Mouse (Mus musculus) limb, embryonic 14.5 days (tissue): ENCODE results near the gene Fam171a2. TPM values are rescaled to one million over a fixed set of nuclear protein-coding genes. Genes with fewer than 3 reads are reported as not detected.
"Not testable (repeated sequence)": the region's sequence is repeated elsewhere in the genome, so short reads cannot be mapped to it uniquely, and the experiment has no call there.

Experiments
- ATAC-seq: fragments of 200-750 bp; cut with Nextera tagmentation; 2 replicates; pipeline ENCODE4 v1.8.0; 2017; ENCODE audit warnings: low read depth, moderate number of reproducible peaks, moderate TSS enrichment; ENCODE audit not compliant: low FRiP score
- DNase-seq: peaks from one replicate; pipeline ENCODE4 v3.0.0-alpha.2; 2015; ENCODE audit warnings: low spot score
- H3K27ac ChIP-seq: fragments of 300-500 bp; sonication (generic); replicated peaks from 2 replicates; pipeline ENCODE4 v1.5.1; 2014; ENCODE audit warnings: low read depth, mild to moderate bottlenecking, low read length, moderate library complexity, mixed read lengths
- H3K27me3 ChIP-seq: fragments of 300-500 bp; sonication (generic); 2 replicates; pipeline ENCODE4 v1.6.1; 2014; ENCODE audit warnings: low read length, mixed read lengths; ENCODE audit not compliant: control insufficient read depth, insufficient read depth
- H3K36me3 ChIP-seq: fragments of 300-500 bp; sonication (generic); 2 replicates; pipeline ENCODE4 v1.6.1; 2014; ENCODE audit warnings: mild to moderate bottlenecking, low read length, moderate library complexity, mixed read lengths; ENCODE audit not compliant: control insufficient read depth, insufficient read depth
- H3K4me1 ChIP-seq: fragments of 300-500 bp; sonication (generic); 2 replicates; pipeline ENCODE4 v1.6.1; 2014; ENCODE audit warnings: antibody characterized with exemption, low read length, mixed read lengths; ENCODE audit not compliant: control insufficient read depth, insufficient read depth
- H3K4me2 ChIP-seq: fragments of 300-500 bp; sonication (generic); replicated peaks from 2 replicates; pipeline ENCODE4 v1.6.1; 2014; ENCODE audit warnings: low read depth, mild to moderate bottlenecking, low read length, moderate library complexity; ENCODE audit not compliant: severe bottlenecking
- H3K4me3 ChIP-seq: fragments of 300-500 bp; sonication (generic); replicated peaks from 2 replicates; pipeline ENCODE4 v1.5.1; 2014; ENCODE audit warnings: low read length
- H3K9ac ChIP-seq: fragments of 300-500 bp; sonication (generic); 2 replicates; pipeline ENCODE4 v1.6.1; 2014; ENCODE audit warnings: mild to moderate bottlenecking, low read depth, low read length, moderate library complexity; ENCODE audit not compliant: severe bottlenecking
- H3K9me3 ChIP-seq: fragments of 300-500 bp; sonication (generic); 2 replicates; pipeline ENCODE4 v1.6.1; 2016; ENCODE audit warnings: low read length; ENCODE audit not compliant: control insufficient read depth
- POLR2A ChIP-seq: fragments of 200-500 bp; IDR thresholded peaks from 2 replicates; pipeline ENCODE4 v1.8.0; 2012; ENCODE audit warnings: inconsistent platforms, mild to moderate bottlenecking, moderate library complexity, borderline replicate concordance; ENCODE audit not compliant: insufficient read depth, insufficient read length; ENCODE audit errors: extremely low read depth
- WGBS: fragments of 180-500 bp; shearing (Covaris S2); extraction: QIAGEN DNeasy Blood & Tissue Kit; methylation state at CpG from one replicate; pipeline ENCODE4 v1.1.7; 2014; 5-methylcytosine and 5-hydroxymethylcytosine counted together
- polyA plus RNA-seq, 2 experiments: library from polyadenylated mRNA; depleted of rRNA in 1 of 2; stranded (reverse) in 1 of 2; unstranded in 1 of 2; fragments of >200 nt; fragmentation: Nextera tagmentation in 1 of 2; extraction: Ambion mirVana in 1 of 2; gene quantifications; 2 replicates each; pipeline versions ENCODE4 v1.2.1 to v1.2.3; 2012 to 2014

Fam171a2 gene
- polyA plus RNA-seq, 2 experiments = 8.9 to 56.8 TPM

DNA sequence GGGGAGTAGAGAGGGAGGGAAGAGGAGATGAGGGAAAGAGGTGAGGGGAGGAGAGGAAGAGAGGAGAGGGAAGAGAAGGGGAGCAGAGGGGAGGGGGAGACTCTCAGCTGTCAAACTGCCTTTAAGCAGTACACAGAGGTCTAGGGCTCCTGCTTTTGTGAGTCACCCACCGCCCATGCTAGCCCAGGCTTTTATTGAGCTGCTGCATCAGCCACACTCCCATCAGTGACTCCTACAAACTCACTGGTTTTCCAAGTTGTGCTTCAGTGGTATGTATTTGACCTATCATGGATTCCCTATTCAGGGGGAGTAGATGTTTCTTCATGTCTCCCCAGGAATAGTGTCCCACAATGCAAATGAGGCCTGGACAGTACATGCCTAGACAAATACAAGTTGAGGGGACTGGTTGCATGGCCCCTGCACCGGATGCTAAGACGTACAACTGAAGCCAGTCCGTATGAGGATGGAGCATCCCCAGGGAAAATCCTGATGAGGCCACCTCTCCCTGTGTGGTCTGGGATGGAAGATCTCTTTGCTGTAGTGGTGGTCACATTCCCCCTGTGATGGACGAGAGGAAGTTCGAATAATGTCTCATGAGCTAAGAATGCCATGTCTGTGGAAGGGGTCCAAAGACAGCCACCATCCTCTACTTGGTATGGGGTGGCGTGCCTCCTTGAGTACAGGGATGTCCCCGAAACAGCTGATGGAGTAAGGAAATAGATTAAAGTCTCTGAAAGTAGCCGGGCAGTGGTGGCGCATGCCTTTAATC lies 32.3 kb downstream of the Fam171a2 start:
- H3K9me3 ChIP-seq = no peaks in the 10 kb centered on the region
- H3K36me3 ChIP-seq = no peaks in the 10 kb centered on the region
- H3K9ac ChIP-seq = no peak overlapping the region
- no peaks in the 10 kb centered on the region for H3K4me1 ChIP-seq
- DNase-seq = no peak
- no peaks in the 10 kb centered on the region for H3K27me3 ChIP-seq
- ATAC-seq = no peak
- WGBS = 76% methylated on average over 10 of the region's 10 CpGs
- H3K27ac ChIP-seq = no peak overlapping the region
- TF ChIP-seq POLR2A = no peak
- H3K4me2 ChIP-seq = no peak overlapping the region
- no peak overlapping the region for H3K4me3 ChIP-seq

DNA sequence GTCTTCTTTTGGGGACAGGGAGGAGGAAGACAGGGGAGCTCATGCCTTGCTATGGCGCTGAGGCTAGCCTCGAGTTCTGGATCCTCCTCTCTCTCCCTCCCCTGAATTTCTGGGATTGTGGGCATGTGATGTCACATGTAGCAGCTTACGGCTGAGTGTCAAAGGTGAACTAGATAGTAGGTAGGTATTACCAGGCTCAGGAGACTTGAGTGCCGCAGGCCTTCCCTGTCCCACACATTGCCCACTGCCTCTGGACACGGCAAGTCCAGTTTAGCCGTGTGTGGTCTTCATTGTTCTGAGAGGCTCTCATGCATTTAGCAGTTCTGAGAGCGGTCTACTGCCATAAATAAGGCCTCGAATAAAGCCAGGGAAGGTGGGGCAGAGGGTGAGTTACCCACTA lies 34.4 kb downstream of the Fam171a2 start:
- WGBS = 75% methylated on average over 8 of the region's 8 CpGs
- Histone ChIP-seq H3K4me3 (no peak overlapping the region), H3K4me1 (no peaks in the 10 kb centered on the region), H3K36me3 (no peaks in the 10 kb centered on the region), H3K27ac (no peak overlapping the region), H3K4me2 (no peak overlapping the region), H3K27me3 (no peaks in the 10 kb centered on the region), H3K9ac (no peak overlapping the region), H3K9me3 (no peaks in the 10 kb centered on the region)
- ATAC-seq = no peak
- DNase-seq = no peak
- TF ChIP-seq POLR2A = no peak

DNA sequence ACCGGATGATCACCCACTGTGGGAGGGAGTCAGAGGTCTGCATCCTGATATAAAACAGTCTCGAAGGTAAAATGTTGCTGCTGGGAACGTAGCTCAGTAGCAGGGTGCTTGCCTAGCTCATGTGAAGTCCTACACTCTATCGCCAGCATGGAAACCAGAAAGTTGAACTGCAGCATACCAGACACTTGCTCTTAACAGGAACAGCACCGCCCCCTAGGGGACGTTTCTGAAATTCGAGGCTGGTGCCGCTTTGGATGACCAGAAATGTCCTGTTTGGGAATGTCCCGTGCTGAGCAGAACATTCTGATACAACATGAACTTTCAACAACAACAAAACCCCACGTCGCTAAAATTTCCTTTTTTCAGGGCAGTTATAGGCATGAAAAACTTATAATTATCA lies 35.8 kb downstream of the Fam171a2 start:
- H3K4me3 ChIP-seq = no peak overlapping the region
- DNase-seq (peak; percentile 93), ATAC-seq (peak; percentile 17; the same call in 1 of the 2 replicates)
- no peaks in the 10 kb centered on the region for H3K4me1 ChIP-seq
- H3K36me3 ChIP-seq = no peaks in the 10 kb centered on the region
- no peak overlapping the region for H3K27ac ChIP-seq
- TF ChIP-seq POLR2A = no peak
- no peaks in the 10 kb centered on the region for H3K27me3 ChIP-seq
- 7% methylated on average over 11 of the region's 11 CpGs for WGBS
- H3K4me2 ChIP-seq = no peak overlapping the region
- H3K9ac ChIP-seq = no peak overlapping the region
- H3K9me3 ChIP-seq = no peaks in the 10 kb centered on the region

DNA sequence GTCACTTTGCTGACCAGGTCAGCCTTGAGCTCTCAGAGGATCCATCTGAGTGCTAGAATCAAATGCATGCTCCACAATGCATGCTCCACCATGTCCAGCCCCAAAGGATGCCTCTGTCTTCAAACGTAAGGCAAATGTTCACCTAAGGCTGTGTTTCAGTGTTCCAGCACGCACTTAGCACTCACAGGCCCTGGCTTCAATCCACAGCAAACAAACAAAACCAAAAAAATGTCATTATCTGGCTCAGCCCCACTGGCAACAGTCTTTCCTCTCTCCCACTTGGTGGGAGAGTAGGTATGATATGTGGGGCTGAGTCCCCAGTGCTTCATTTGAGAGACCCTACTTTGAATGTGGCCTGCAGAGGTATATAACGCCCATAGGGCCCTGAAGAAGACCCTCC lies 36.4 kb downstream of the Fam171a2 start:
- no peak overlapping the region for H3K4me3 ChIP-seq
- no peak overlapping the region for H3K9ac ChIP-seq
- no peaks in the 10 kb centered on the region for H3K9me3 ChIP-seq
- no peak overlapping the region for H3K27ac ChIP-seq
- no peak for TF ChIP-seq POLR2A
- peaks cover 6% of the 10 kb centered on the region for H3K4me1 ChIP-seq
- H3K4me2 ChIP-seq = no peak overlapping the region
- no peak for ATAC-seq
- no peak for DNase-seq
- H3K36me3 ChIP-seq = no peaks in the 10 kb centered on the region
- H3K27me3 ChIP-seq = no peaks in the 10 kb centered on the region
- 82% methylated on average over 3 of the region's 3 CpGs for WGBS

DNA sequence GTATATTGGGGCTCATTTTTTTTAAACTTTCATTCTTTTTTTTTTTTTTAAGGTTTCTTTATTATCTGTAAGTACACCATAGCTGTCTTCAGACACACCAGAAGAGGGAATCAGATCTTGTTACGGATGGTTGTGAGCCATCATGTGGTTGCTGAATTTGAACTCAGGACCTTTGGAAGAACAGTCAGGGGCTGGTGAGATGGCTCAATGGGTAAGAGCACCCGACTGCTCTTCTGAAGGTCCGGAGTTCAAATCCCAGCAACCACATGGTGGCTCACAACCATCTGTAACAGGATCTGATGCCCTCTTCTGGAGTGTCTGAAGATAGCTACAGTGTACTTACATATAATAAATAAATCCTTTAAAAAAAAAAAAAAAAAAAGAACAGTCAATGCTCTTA lies 37.1 kb downstream of the Fam171a2 start:
- ATAC-seq = not testable (repeated sequence)

DNA sequence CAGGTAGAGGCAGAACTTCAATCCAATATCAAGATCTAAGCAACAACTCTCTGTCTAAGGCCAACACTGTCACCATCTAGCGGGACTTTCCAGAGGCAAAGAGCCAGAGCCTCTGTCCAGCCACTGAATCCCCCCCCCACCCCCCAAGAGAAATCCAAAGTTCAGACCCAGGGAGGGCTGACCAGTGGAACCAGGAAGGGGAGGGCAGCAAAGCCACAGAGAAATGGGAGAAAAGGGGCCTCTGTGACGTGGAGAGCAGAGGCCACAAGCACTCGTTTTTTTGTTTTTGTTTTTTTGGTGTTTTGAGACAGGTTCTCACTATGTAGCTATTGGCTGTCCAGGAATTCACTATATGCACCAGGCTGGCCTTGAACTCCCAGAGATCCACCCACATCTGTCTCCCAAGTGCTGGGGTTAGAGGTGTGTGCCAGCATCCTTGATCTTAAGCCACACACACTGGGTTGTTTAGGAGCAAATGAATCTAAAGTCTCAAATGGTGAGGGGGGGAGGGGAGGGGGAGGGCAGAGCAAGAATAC lies 37.6 kb downstream of the Fam171a2 start:
- ATAC-seq (no peak), DNase-seq (no peak)
- WGBS = 74% methylated on average over 3 of the region's 3 CpGs
- peaks cover 8% of the 10 kb centered on the region for H3K4me1 ChIP-seq
- H3K36me3 ChIP-seq = peaks cover 3% of the 10 kb centered on the region; the same call in 1 of the 2 replicates
- H3K4me2 ChIP-seq = no peak overlapping the region
- no peak overlapping the region for H3K4me3 ChIP-seq
- no peak overlapping the region for H3K9ac ChIP-seq
- TF ChIP-seq POLR2A = no peak
- H3K27me3 ChIP-seq = no peaks in the 10 kb centered on the region
- H3K27ac ChIP-seq = no peak overlapping the region
- no peaks in the 10 kb centered on the region for H3K9me3 ChIP-seq

More for the DNA sequence above, 37.1 kb downstream of the Fam171a2 start:
- not testable (repeated sequence) for H3K27me3 ChIP-seq, H3K36me3 ChIP-seq, H3K4me1 ChIP-seq, H3K27ac ChIP-seq, H3K9ac ChIP-seq, H3K4me3 ChIP-seq, DNase-seq, H3K4me2 ChIP-seq, H3K9me3 ChIP-seq
- 92% methylated on average over 3 of the region's 3 CpGs for WGBS
